Mouse (Mus musculus): Measurements from ENCODE around the gene AC109138.7. TPM values are rescaled to one million over a fixed set of nuclear protein-coding genes. Genes with fewer than 3 reads are reported as not detected.

Gene AC109138.7
- total and polyA plus RNA-seq, 3 experiments = not detected

- Histone ChIP-seq H3K27ac (ENCODE audit: insufficient read depth, low read depth) (peak overlapping the region; percentile 67), H3K36me3 (replicated peaks in 1 of 2; ENCODE audit: control insufficient read depth in 1 of 2, insufficient read depth in 1 of 2, low read length in 1 of 2) (peaks cover 70 to 88% of the 10 kb centered on the region in 2 experiments), H3K4me2 (ENCODE audit: insufficient read depth, low read depth, poor library complexity, severe bottlenecking) (no peak overlapping the region), H3K4me3 (replicated peaks in 1 of 3; ENCODE audit: low read depth in 2 of 3, low read length in 2 of 3, poor library complexity in 1 of 3) (peak overlapping the region in 1 of 3 experiments; percentile 9), H3K27me3 (replicated peaks) (no peaks in the 10 kb centered on the region), H3K79me2 (replicated peaks; ENCODE audit: control insufficient read depth, extremely low read depth, insufficient read depth, poor library complexity, severe bottlenecking) (peaks cover 19% of the 10 kb centered on the region), H3K9me3 (replicated peaks; ENCODE audit: low read length) (no peaks in the 10 kb centered on the region), H3K4me1 (ENCODE audit: control insufficient read depth in 1 of 2, insufficient read depth in 2 of 2) (peaks cover 28 to 80% of the 10 kb centered on the region in 2 experiments), H3K9ac (ENCODE audit: insufficient read depth, low read depth) (no peak overlapping the region)
- in situ Hi-C loops (cut with MboI; ENCODE audit: low pct_ligation_motif_present, low pct_unique_long_range_greater_than_20kb, low sequenced_read_pairs) = no loop called here
- dilution Hi-C loops (cut with MboI; ENCODE audit: extremely low pct_ligation_motif_present, extremely low pct_unique_long_range_greater_than_20kb, low sequenced_read_pairs) = no loop called here
- peak; percentile 61 for DNase-seq (ENCODE audit: extremely low read depth)
- TF ChIP-seq ELF1 (IDR thresholded peaks at IDR 0.05; ENCODE audit: low read depth, low read length) = peak; percentile 41
- TF ChIP-seq PAX5 (IDR thresholded peaks at IDR 0.05; ENCODE audit: low read length) = no peak
Observed at GRCm38 (mm10) chr19:4184976-4185975, 28.9 kb upstream of the AC109138.7 start.

DNA sequence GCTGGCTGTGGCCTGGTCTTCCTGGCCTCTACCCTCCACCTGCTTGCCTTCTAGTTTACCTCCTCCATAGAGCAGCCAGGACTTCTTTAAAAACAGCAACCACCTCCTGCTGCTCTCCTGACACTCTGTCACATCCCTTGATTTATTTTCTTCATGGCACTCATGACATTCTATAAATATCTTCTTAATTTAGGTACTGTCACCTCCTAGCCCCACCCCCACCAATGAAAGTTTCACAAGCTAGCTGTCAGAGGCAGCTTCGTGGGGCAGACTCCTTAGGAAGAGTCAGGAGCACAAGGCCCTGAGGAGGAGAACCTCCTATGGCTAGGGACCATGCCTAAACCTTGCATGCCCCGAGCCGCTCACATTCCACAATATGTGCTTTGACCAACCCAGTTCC lies 26.9 kb upstream of the AC109138.7 start:
- Histone ChIP-seq H3K27ac (ENCODE audit: insufficient read depth, low read depth) (0 out of 2 replicates have a peak overlapping the region, but pooled peaks have one; percentile 2), H3K9me3 (replicated peaks; ENCODE audit: low read length) (no peaks in the 10 kb centered on the region), H3K4me2 (ENCODE audit: insufficient read depth, low read depth, poor library complexity, severe bottlenecking) (peak overlapping the region; percentile 18), H3K9ac (ENCODE audit: insufficient read depth, low read depth) (no peak overlapping the region), H3K79me2 (replicated peaks; ENCODE audit: control insufficient read depth, extremely low read depth, insufficient read depth, poor library complexity, severe bottlenecking) (peaks cover 23% of the 10 kb centered on the region), H3K27me3 (replicated peaks) (no peaks in the 10 kb centered on the region), H3K4me3 (replicated peaks in 1 of 3; ENCODE audit: low read depth in 2 of 3, low read length in 2 of 3, poor library complexity in 1 of 3) (peak overlapping the region in 1 of 3 experiments; percentile 41), H3K4me1 (ENCODE audit: control insufficient read depth in 1 of 2, insufficient read depth in 2 of 2) (peaks cover 27 to 71% of the 10 kb centered on the region in 2 experiments), H3K36me3 (replicated peaks in 1 of 2; ENCODE audit: control insufficient read depth in 1 of 2, insufficient read depth in 1 of 2, low read length in 1 of 2) (peaks cover 55 to 69% of the 10 kb centered on the region in 2 experiments)
- in situ Hi-C loops (cut with MboI; ENCODE audit: low pct_ligation_motif_present, low pct_unique_long_range_greater_than_20kb, low sequenced_read_pairs) = no loop called here
- TF ChIP-seq POLR2AphosphoS2 (IDR thresholded peaks at IDR 0.05; ENCODE audit: low read depth, low read length) (no peak), MEF2A (IDR thresholded peaks at IDR 0.05; ENCODE audit: borderline replicate concordance, low read depth, low read length) (no peak), IRF4 (IDR thresholded peaks at IDR 0.05; ENCODE audit: low read depth, low read length) (no peak), ETS1 (conservative IDR thresholded peaks at IDR 0.05; ENCODE audit: low read depth, low read length) (no peak), ZMIZ1 (IDR thresholded peaks at IDR 0.05; ENCODE audit: low read depth, low read length) (no peak), TBP (conservative IDR thresholded peaks at IDR 0.05; ENCODE audit: low read depth, low read length) (no peak), TCF12 (IDR thresholded peaks at IDR 0.05; ENCODE audit: low read depth, low read length) (no peak), ZKSCAN1 (IDR thresholded peaks at IDR 0.05; ENCODE audit: borderline replicate concordance, low read depth, low read length) (no peak), CHD1 (IDR thresholded peaks at IDR 0.05; ENCODE audit: low read depth, low read length) (no peak), KAT2A (IDR thresholded peaks at IDR 0.05; ENCODE audit: insufficient replicate concordance, low read length) (no peak), POLR2A (IDR thresholded peaks at IDR 0.05; ENCODE audit: low read depth, low read length) (no peak), USF2 (conservative IDR thresholded peaks at IDR 0.05; ENCODE audit: low read depth, low read length) (no peak), ELF1 (IDR thresholded peaks at IDR 0.05; ENCODE audit: low read depth, low read length) (no peak), MYC (IDR thresholded peaks at IDR 0.05; ENCODE audit: low read depth, low read length) (no peak), RCOR1 (conservative IDR thresholded peaks at IDR 0.05; ENCODE audit: low read depth, low read length) (no peak), CTCF (conservative IDR thresholded peaks at IDR 0.05 in 1 of 2, IDR thresholded peaks at IDR 0.05 in 1 of 2; ENCODE audit: low read depth in 2 of 2, low read length in 2 of 2) (no peak), MAX (IDR thresholded peaks at IDR 0.05; ENCODE audit: low read length) (no peak), JUN (IDR thresholded peaks at IDR 0.05; ENCODE audit: insufficient read depth, low read depth, low read length) (no peak), GABPA (IDR thresholded peaks at IDR 0.05; ENCODE audit: insufficient replicate concordance, low read depth, low read length) (no peak), ZC3H11A (IDR thresholded peaks at IDR 0.05; ENCODE audit: low read depth, low read length) (no peak)
- no peak for DNase-seq (ENCODE audit: extremely low read depth)
- dilution Hi-C loops (cut with MboI; ENCODE audit: extremely low pct_ligation_motif_present, extremely low pct_unique_long_range_greater_than_20kb, low sequenced_read_pairs) = no loop called here
